10 mouse cellular contexts compared by ENCODE assay signal in the genomic region with DNA sequence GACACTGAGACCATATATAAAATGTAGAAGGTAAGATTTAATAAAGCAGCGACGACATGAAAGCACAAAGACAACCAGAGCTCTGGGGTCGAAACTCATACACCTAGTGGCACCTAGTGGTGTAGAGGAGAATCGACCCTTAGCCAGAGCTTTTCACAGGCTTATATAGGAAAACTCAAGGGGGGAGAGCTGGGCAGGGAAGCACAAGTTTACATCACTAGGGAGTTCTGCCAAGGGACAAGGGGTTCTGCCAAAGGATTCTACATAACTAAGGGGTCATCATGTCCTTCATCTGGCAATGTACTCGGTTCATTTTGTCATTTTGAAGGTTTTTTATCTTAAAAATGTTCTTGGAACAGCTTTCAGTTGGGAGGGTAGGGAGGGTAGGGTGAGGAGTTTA. TPM values are rescaled to one million over a fixed set of nuclear protein-coding genes. Genes with fewer than 3 reads are reported as not detected.
DNase-seq lines count a peak whose midpoint lies in the region.
"Not testable (repeated sequence)": the region's sequence is repeated elsewhere in the genome, so short reads cannot be mapped to it uniquely, and the experiment has no call there.
"Had no signal": no experiment of that assay in that cellular context is flagged by ENCODE, and none has a peak within 500 bp of the region (broad histone marks: within the 10 kb centered on the region; RNA-seq: fewer than 3 reads in every experiment).

No protein-coding gene starts in this region.

- intact Hi-C loops in heart, postnatal 25 days (cut with DNase I), result not testable (repeated sequence)

- peak; percentile 13 to 19 for DNase-seq in B cell, adult 2 months
- DNase-seq in cerebellum, adult 11-12 months, result peak; percentile 9
- peak; percentile 8 to 10 for DNase-seq in gastrocnemius, adult 8-10 months (ENCODE audit: low spot score in 2 of 2)
- DNase-seq in heart, postnatal 25 days (ENCODE audit: low spot score), result peak; percentile 26
- peak; percentile 22 to 41 for DNase-seq in kidney, postnatal 25 days
- peak; percentile 14 for DNase-seq in lung, postnatal 14 days
- peak; percentile 4 to 10 for DNase-seq in spleen, postnatal 36 days (ENCODE audit: low spot score in 2 of 2)
- DNase-seq in urinary bladder, postnatal 14 days (ENCODE audit: low spot score), result peak; percentile 29

RNA-seq across cellular contexts. Expression of gene Gm20777, which starts 42.7 kb away (rescaled TPM):
- not detected for total RNA-seq in gastrocnemius, adult 8-10 months (2022)
- not detected for total RNA-seq in heart, postnatal 25 days (2021)
- total RNA-seq: layer of hippocampus, postnatal 10 days; left cerebral cortex, postnatal 36 days had no signal

Comparison
In these comparisons a context has a peak if more than half of its experiments do, and no peak if none do; other contexts are left out.
1. Peak in every context shown above with its lines: DNase-seq.